Mouse (Mus musculus) bone marrow, adult 2 months (tissue): Measurements from ENCODE around the gene Slit3.

Experiments used
- CTCF ChIP-seq: fragments of 200-500 bp; IDR thresholded peaks from 2 replicates; pipeline ENCODE4 v1.5.1; 2011; ENCODE audit warnings: low read length, control low read depth; ENCODE audit not compliant: control insufficient read depth, insufficient read depth
- POLR2A ChIP-seq: fragments of 200-500 bp; IDR thresholded peaks from 2 replicates; pipeline ENCODE4 v1.6.1; 2011; ENCODE audit warnings: low read depth, mild to moderate bottlenecking, control low read depth, low read length, borderline replicate concordance; ENCODE audit not compliant: control insufficient read depth

DNA sequence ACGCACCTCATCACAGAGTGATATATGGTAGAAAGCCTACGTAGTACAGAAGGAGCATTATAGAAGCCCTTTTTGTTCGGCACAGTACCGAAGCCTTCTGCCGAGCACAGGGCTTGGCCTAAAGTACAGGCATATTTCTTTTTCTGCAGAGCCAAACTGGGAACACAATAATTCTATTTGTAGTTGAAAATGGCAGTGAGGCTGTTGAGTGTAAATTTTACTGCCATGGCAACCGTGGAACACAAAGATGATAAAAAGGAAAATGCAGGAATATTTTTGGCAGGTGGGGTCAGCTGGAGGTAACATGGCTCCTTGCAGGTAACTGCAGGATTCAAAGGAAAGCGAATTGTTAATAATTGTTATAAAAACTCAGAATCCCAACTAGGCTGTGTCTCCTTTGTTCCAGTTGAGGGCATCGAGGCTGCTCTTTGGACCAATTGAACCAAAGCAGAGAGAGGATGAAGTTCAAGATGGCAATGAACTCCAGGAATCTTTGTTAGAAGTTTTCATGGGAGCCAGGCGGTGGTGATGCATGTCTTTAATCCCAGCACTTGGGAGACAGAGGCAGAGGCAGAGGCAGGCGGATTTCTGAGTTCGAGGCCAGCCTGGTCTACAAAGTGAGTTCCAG is 26.9 kb downstream of the Slit3 start:
- TF ChIP-seq POLR2A (no peak), CTCF (no peak)
